Mouse (Mus musculus) stomach, embryonic 15.5 days (tissue): ENCODE results near the gene Grid2ip. TPM values are rescaled to one million over a fixed set of nuclear protein-coding genes. Genes with fewer than 3 reads are reported as not detected.

Experiments used
- ATAC-seq: fragments of 200-750 bp; cut with Nextera tagmentation; 2 replicates; pipeline ENCODE4 v1.8.0; 2017; ENCODE audit warnings: low read depth, moderate number of reproducible peaks, moderate TSS enrichment; ENCODE audit not compliant: insufficient read depth, low FRiP score
- H3K27ac ChIP-seq: fragments of 300-500 bp; sonication (generic); 2 replicates; pipeline ENCODE4 v1.5.1; 2015; ENCODE audit warnings: mild to moderate bottlenecking, inconsistent platforms
- H3K27me3 ChIP-seq: fragments of 300-500 bp; sonication (generic); replicated peaks from 2 replicates; pipeline ENCODE4 v1.6.1; 2015; ENCODE audit warnings: inconsistent platforms
- H3K36me3 ChIP-seq: fragments of 300-500 bp; sonication (generic); 2 replicates; pipeline ENCODE4 v1.6.1; 2015; ENCODE audit warnings: inconsistent platforms
- H3K4me1 ChIP-seq: fragments of 300-500 bp; sonication (generic); 2 replicates; pipeline ENCODE4 v1.6.1; 2015; ENCODE audit warnings: inconsistent platforms
- H3K4me2 ChIP-seq: fragments of 300-500 bp; sonication (generic); 2 replicates; pipeline ENCODE4 v1.6.1; 2015; ENCODE audit warnings: mild to moderate bottlenecking, inconsistent platforms
- H3K4me3 ChIP-seq: fragments of 300-500 bp; sonication (generic); replicated peaks from 2 replicates; pipeline ENCODE4 v1.5.1; 2015; ENCODE audit warnings: inconsistent platforms
- H3K9ac ChIP-seq: fragments of 300-500 bp; sonication (generic); 2 replicates; pipeline ENCODE4 v1.6.1; 2015; ENCODE audit warnings: inconsistent platforms
- H3K9me3 ChIP-seq: fragments of 300-500 bp; sonication (generic); 2 replicates; pipeline ENCODE4 v1.6.1; 2016; ENCODE audit warnings: inconsistent platforms
- WGBS: fragments of 180-500 bp; shearing (Covaris S2); methylation state at CpG from one replicate; pipeline ENCODE4 v1.1.7; 2015; 5-methylcytosine and 5-hydroxymethylcytosine counted together
- polyA plus RNA-seq: library from polyadenylated mRNA; unstranded; fragments of >200 nt; fragmentation: Nextera tagmentation; extraction: Ambion mirVana; gene quantifications from 2 replicates; pipeline ENCODE4 v1.2.1, GENCODE M21; 2015

The Grid2ip gene
- polyA plus RNA-seq, 1 experiment from 2014 or later, result 2.0 TPM

DNA sequence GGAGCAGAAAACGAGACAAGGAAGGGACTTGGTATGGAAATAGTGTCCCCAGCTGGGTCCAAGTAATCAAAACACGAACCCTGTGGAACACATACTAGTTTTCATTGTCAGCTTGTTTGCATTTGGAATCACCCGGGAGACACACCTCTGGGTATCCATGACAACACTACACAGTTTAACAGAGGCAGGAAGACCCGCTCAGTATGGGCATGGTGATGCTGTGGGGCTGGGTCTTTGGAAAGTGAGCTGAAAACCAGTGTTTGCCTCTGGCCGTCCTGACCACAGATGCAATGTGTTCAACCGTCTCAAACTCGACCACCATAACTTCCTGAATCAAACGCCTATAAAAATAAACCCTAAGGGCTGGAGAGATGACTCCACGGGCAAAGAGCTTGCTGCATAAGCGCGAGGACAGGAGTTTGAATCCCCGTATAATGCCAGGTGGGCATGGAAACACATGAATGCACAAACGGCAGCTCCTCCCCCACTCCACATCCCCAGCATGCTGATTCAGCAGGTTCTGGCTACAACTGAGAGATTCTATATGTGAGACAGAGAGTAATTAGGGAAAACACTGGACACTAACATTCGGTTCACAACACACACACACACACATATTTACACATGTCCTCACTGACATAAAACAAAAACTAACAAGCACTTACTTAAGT is 22.6 kb upstream of the Grid2ip start:
- Histone ChIP-seq H3K9ac (no peak overlapping the region), H3K4me2 (no peak overlapping the region), H3K27me3 (no peaks in the 10 kb centered on the region), H3K36me3 (no peaks in the 10 kb centered on the region), H3K4me1 (peaks cover 6% of the 10 kb centered on the region; the same call in 1 of the 2 replicates), H3K4me3 (no peak overlapping the region), H3K9me3 (no peaks in the 10 kb centered on the region), H3K27ac (no peak overlapping the region)
- no peak for ATAC-seq
- WGBS, result 67% methylated on average over 14 of the region's 14 CpGs

DNA sequence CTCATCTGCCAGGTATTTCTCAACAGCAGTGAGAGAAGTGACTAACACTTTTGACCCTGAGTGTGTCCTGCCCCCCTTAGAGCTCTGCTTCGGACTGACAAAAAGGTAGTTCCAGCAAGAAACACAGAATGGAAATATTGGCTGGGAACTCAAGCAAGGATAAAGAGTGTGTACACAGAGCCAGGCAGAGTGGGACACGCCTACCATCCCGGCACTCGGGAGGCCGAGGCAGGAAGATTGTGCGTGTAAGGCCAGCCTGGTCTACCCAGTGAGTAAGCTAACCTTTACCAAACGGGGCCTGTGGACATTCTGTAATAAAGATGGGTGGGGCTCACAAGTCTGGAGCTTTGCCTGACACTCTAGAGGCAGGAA is 22.1 kb upstream of the Grid2ip start:
- WGBS, result 66% methylated on average over 7 of the region's 7 CpGs
- Histone ChIP-seq H3K27ac (no peak overlapping the region), H3K9me3 (no peaks in the 10 kb centered on the region), H3K9ac (no peak overlapping the region), H3K36me3 (no peaks in the 10 kb centered on the region), H3K4me2 (no peak overlapping the region), H3K4me3 (no peak overlapping the region), H3K4me1 (peaks cover under 1% of the 10 kb centered on the region; the same call in 1 of the 2 replicates), H3K27me3 (no peaks in the 10 kb centered on the region)
- no peak for ATAC-seq

DNA sequence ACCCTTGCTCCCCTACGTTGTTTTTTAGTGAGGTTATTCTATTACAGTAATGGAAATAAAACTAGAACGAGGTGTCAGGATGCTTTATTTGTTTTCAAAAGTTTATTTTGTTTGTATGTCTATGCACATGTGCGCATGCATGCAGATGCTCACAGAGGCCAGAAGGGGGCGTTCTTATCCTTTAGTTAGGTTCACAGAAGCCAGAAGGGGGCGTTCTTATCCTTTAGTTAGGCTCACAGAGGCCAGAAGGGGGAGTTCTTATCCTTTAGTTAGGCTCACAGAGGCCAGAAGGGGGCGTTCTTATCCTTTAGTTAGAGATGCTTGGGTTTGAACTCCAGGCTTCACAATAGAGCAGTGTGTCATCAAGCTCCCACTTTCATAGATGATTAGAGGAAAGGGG is 20.6 kb upstream of the Grid2ip start:
- Histone ChIP-seq H3K9ac (no peak overlapping the region), H3K4me2 (no peak overlapping the region), H3K36me3 (no peaks in the 10 kb centered on the region), H3K27me3 (no peaks in the 10 kb centered on the region), H3K9me3 (no peaks in the 10 kb centered on the region), H3K27ac (no peak overlapping the region), H3K4me3 (no peak overlapping the region), H3K4me1 (no peaks in the 10 kb centered on the region)
- ATAC-seq, result no peak
- 61% methylated on average over 6 of the region's 6 CpGs for WGBS

DNA sequence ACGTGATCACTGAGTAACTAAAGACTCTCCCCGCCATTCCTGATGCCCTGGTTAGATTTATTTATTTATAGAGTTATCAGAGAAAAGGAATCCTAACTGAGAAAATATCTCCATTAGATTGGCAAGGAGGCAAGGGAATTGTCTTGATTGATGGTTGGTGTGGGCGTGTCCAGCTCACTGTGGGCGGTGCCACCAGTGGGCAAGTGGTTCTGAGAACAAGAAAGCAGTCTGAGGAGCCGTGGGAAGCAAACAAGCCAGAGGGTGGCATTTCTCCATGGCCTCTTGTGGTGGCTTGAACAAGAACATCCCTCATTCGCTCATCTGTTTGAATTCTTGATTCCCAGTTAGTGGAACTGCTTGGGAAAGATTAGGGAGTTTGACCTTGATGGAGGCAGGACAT is 17.5 kb upstream of the Grid2ip start:
- Histone ChIP-seq H3K9ac (no peak overlapping the region), H3K4me3 (no peak overlapping the region), H3K4me1 (no peaks in the 10 kb centered on the region), H3K4me2 (no peak overlapping the region), H3K27ac (no peak overlapping the region), H3K36me3 (no peaks in the 10 kb centered on the region), H3K27me3 (no peaks in the 10 kb centered on the region), H3K9me3 (no peaks in the 10 kb centered on the region)
- ATAC-seq, result no peak
- 43% methylated on average over 6 of the region's 6 CpGs for WGBS

DNA sequence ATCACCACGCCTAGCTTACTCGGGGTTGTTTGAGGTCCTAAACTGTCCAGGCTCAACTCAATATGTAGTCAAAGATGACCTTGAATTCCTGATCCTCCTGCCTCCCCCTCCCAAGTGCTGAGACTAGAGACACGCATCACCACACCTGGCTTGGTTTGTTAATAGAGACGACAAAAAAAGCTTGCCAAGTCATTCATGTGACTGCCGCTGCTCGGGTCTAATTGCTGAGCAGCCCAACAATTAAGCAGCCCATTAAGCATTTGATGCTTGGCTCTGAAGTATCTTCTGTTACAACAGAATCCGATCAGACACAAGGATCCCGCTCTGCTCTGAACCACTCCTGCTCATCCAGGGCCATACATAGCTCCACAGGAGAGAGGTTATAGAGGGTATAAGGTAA is 10.8 kb upstream of the Grid2ip start:
- Histone ChIP-seq H3K9ac (no peak overlapping the region), H3K4me1 (no peaks in the 10 kb centered on the region), H3K4me2 (no peak overlapping the region), H3K36me3 (no peaks in the 10 kb centered on the region), H3K27ac (no peak overlapping the region), H3K27me3 (no peaks in the 10 kb centered on the region), H3K4me3 (no peak overlapping the region), H3K9me3 (no peaks in the 10 kb centered on the region)
- ATAC-seq, result no peak
- 75% methylated on average over 8 of the region's 8 CpGs for WGBS

DNA sequence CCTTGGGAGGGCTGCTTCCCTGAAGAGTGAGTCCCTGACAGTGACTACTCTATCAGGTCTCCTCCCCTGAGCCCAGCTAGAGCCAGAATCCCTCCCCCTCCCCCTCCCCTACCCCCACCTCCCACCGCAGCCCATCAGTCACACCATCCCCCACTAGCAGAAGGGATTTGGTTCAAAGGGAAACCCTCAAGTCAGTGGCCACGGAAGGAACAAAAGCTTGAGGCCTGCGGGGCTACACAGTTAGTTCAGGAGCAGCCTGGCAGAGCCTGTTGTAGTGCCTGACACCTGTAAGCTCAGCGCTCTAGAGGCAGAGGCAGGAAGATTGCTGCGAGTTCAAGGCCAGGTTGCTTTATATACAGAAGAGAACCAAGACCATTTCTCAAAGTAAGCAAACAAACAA is 1.1 kb upstream of the Grid2ip start:
- Histone ChIP-seq H3K27ac (no peak overlapping the region), H3K4me3 (no peak overlapping the region), H3K27me3 (peaks cover 25% of the 10 kb centered on the region), H3K9ac (no peak overlapping the region), H3K9me3 (no peaks in the 10 kb centered on the region), H3K36me3 (no peaks in the 10 kb centered on the region), H3K4me2 (no peak overlapping the region), H3K4me1 (no peaks in the 10 kb centered on the region)
- 34% methylated on average over 5 of the region's 5 CpGs for WGBS
- no peak for ATAC-seq

DNA sequence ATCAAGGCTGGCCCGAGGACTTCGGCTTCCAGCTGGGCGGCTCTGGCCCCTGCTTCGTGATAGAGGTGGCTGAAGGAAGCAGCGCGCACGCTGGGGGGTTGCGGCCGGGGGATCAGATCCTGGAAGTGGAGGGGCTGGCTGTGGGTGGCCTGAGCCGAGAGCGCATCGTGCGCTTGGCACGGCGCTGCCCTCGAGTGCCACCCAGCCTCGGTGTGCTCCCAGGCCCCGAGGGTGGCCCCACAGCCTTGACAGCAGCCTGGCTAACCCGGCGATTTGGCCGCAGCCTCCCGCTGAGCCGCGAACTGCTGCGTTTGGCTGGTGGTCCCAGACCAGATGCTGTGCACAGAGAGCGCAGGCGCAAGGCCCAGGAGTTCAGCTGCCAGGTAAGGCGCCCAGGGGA is 426 bp downstream of the Grid2ip start:
- Histone ChIP-seq H3K36me3 (no peaks in the 10 kb centered on the region), H3K4me2 (peak overlapping the region; percentile 45), H3K9ac (no peak overlapping the region), H3K9me3 (no peaks in the 10 kb centered on the region), H3K27me3 (peaks cover 25% of the 10 kb centered on the region), H3K27ac (no peak overlapping the region), H3K4me1 (no peaks in the 10 kb centered on the region), H3K4me3 (0 out of 2 replicates have a peak overlapping the region, but pooled peaks have one; percentile 6)
- ATAC-seq, result no peak
- WGBS, result 3% methylated on average over 28 of the region's 28 CpGs

DNA sequence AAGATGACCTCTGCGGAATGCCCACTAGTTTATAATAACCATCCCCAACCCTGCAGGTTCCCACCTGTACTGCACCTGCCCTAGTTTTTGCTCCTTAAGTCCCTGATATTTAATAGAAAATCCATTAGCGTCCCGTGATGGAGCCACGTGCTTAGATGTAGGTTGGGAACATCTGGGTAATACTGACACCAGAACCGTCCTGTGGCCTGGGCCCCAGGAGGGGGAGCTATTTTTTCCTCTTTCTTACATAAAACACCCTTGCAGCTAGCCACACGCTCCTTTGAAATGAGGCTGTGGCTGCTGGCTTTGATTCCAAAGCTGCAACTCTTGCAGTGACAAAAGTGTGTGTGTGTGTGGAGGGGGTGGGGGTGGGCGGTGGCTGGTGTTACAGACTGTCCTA is 2.1 kb downstream of the Grid2ip start:
- no peak overlapping the region for H3K4me2 ChIP-seq
- H3K4me3 ChIP-seq, result no peak overlapping the region
- H3K36me3 ChIP-seq, result no peaks in the 10 kb centered on the region
- no peak overlapping the region for H3K9ac ChIP-seq
- peaks cover 26% of the 10 kb centered on the region for H3K27me3 ChIP-seq
- no peak overlapping the region for H3K27ac ChIP-seq
- peaks cover 2% of the 10 kb centered on the region; the same call in 1 of the 2 replicates for H3K4me1 ChIP-seq
- H3K9me3 ChIP-seq, result no peaks in the 10 kb centered on the region
- ATAC-seq, result no peak
- 34% methylated on average over 7 of the region's 7 CpGs for WGBS

DNA sequence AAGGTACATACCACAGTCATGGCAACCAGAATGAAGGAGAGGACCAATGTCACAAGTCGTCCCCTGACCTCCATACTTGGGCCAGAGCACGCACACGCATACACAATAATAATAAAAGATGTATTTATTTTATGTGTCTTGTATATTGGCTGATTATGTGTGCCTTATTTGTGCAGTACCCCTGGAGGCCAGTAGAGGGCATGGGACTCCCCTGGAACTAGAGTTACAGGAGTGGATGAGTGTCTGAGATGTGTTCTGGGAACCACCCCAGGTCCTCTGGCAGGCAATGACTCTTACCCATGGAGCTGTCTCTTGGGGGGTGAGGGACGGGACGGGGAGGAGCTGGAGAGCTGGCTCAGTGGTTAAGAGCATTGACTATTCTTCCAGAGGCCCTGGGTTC is 2.9 kb downstream of the Grid2ip start:
- H3K27me3 ChIP-seq, result peaks cover 31% of the 10 kb centered on the region
- H3K4me2 ChIP-seq, result no peak overlapping the region
- H3K9ac ChIP-seq, result no peak overlapping the region
- no peaks in the 10 kb centered on the region for H3K36me3 ChIP-seq
- no peak overlapping the region for H3K27ac ChIP-seq
- 55% methylated on average over 5 of the region's 5 CpGs for WGBS
- H3K9me3 ChIP-seq, result no peaks in the 10 kb centered on the region
- ATAC-seq, result no peak
- H3K4me3 ChIP-seq, result no peak overlapping the region
- H3K4me1 ChIP-seq, result peaks cover 8% of the 10 kb centered on the region; the same call in 1 of the 2 replicates

DNA sequence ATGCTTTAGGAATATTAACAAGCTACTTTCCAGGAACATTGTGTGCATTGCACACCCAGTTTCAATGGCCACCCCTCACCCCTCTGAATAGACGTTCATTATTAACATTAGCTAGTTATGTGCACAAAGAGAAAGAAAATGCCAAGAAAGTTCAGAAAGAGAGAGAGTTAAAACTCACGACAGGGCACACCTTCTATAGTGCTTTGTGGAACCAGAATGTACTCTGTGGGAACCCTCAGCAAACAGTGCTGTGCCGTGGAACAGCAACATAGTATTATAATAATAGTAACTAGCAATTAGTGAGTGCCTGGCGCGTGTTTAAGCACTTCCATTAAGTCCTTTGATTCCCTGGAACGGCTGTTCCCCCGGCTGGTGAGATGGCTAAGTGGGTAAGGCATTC is 4.3 kb downstream of the Grid2ip start:
- Histone ChIP-seq H3K4me3 (no peak overlapping the region), H3K27me3 (peaks cover 42% of the 10 kb centered on the region), H3K4me2 (no peak overlapping the region), H3K36me3 (no peaks in the 10 kb centered on the region), H3K9me3 (no peaks in the 10 kb centered on the region), H3K9ac (no peak overlapping the region), H3K27ac (no peak overlapping the region), H3K4me1 (peaks cover 8% of the 10 kb centered on the region; the same call in 1 of the 2 replicates)
- no peak for ATAC-seq
- 57% methylated on average over 7 of the region's 7 CpGs for WGBS

DNA sequence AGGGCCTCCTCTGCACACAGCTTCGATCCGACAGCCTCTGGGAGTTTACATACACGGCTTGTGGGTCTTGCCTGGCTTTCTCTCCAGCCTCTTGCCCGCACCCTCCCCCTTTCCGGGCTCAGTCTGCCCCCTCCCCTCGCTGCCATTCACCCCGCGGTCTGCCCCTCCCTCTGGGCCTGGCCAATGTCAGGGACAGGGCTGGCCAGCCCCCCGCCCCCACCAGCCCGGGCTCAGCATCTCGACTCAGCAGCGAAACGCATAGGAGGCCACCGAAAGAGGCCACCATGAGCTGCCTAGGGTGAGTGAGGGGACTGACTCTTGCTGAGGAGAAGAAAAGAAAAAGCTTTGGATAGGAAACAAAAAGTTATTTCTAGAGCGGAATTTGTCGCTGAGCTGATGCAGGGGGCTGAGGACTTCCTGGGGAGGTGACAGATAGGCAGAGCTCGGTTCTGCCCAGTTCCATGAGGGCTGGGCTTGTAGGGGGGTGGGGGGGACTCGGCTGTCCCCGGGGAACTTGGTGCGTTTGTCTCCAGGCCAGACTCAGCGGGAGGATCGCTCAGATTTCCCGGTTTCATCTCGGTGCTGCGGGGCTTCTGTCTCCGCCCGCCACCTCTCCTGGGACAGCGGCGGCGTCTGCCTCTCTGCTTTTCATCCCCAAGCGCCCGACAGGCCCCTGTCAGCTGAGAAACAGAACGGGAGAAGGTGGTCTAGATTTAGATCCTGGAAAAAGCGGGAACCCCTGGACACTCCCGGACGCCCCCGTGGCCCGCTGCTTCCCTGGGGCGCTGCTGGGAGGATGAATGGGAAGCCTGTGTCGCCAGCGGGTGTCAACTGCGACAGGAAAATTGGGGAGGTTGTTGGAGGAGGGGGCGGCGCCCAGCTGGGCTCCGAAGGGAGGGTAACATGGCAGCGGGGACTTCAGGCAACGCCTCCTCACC is 6.8 kb downstream of the Grid2ip start:
- peak overlapping the region; percentile 86 for H3K4me2 ChIP-seq
- H3K27me3 ChIP-seq, result peaks cover 35% of the 10 kb centered on the region
- peak; percentile 55; the same call in 1 of the 2 replicates for ATAC-seq
- peak overlapping the region; percentile 43 for H3K4me3 ChIP-seq
- no peaks in the 10 kb centered on the region for H3K36me3 ChIP-seq
- H3K4me1 ChIP-seq, result peaks cover 8% of the 10 kb centered on the region; the same call in 1 of the 2 replicates
- no peaks in the 10 kb centered on the region for H3K9me3 ChIP-seq
- WGBS, result under 1% methylated on average over 47 of the region's 47 CpGs
- no peak overlapping the region for H3K27ac ChIP-seq
- peak overlapping the region; percentile 25; the same call in 1 of the 2 replicates for H3K9ac ChIP-seq

DNA sequence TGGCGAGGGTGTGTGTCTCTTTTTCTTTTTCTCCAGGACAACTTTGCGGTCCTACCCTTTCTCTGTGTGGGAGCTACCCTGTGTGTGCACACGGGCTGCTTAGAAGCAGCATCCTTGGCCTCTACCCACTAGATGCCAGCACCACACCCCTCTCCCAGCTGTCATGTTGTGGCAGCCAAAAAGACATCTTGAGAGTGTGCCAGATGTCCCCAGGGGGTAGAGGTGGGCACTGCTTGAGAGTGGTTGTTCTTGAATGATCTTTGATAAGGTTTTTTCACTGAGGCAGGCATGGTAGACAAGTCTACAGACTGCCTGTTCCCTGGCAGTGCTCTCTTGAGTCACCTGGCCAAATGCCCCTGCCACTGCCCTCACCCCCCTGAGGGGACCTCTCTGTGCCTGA is 10.8 kb downstream of the Grid2ip start:
- no peak overlapping the region for H3K4me3 ChIP-seq
- no peak overlapping the region for H3K4me2 ChIP-seq
- peaks cover 71% of the 10 kb centered on the region for H3K27me3 ChIP-seq
- H3K36me3 ChIP-seq, result no peaks in the 10 kb centered on the region
- 71% methylated on average over 3 of the region's 3 CpGs for WGBS
- no peak overlapping the region for H3K27ac ChIP-seq
- peaks cover 14% of the 10 kb centered on the region; the same call in 1 of the 2 replicates for H3K4me1 ChIP-seq
- no peak overlapping the region for H3K9ac ChIP-seq
- no peaks in the 10 kb centered on the region for H3K9me3 ChIP-seq
- ATAC-seq, result no peak
